Mouse (Mus musculus) hindbrain, embryonic 12.5 days (tissue): Measurements from ENCODE around the gene Ak6. TPM values are rescaled to one million over a fixed set of nuclear protein-coding genes. Genes with fewer than 3 reads are reported as not detected.

ENCODE experiments used
- ATAC-seq: fragments of 200-750 bp; cut with Nextera tagmentation; 2 replicates; pipeline ENCODE4 v1.8.0; 2017; ENCODE audit warnings: moderate TSS enrichment; ENCODE audit not compliant: low FRiP score
- H3K27ac ChIP-seq: fragments of 300-500 bp; sonication (generic); 2 replicates; pipeline ENCODE4 v1.5.1; 2016; ENCODE audit warnings: mild to moderate bottlenecking
- H3K27me3 ChIP-seq: fragments of 300-500 bp; sonication (generic); 2 replicates; pipeline ENCODE4 v1.6.1; 2016; ENCODE audit warnings: mild to moderate bottlenecking
- H3K36me3 ChIP-seq: fragments of 300-500 bp; sonication (generic); 2 replicates; pipeline ENCODE4 v1.6.1; 2016; ENCODE audit warnings: mild to moderate bottlenecking
- H3K4me1 ChIP-seq: fragments of 300-500 bp; sonication (generic); 2 replicates; pipeline ENCODE4 v1.6.1; 2016
- H3K4me2 ChIP-seq: fragments of 300-500 bp; sonication (generic); replicated peaks from 2 replicates; pipeline ENCODE4 v1.6.1; 2016; ENCODE audit warnings: mild to moderate bottlenecking
- H3K4me3 ChIP-seq: fragments of 300-500 bp; sonication (generic); 2 replicates; pipeline ENCODE4 v1.5.1; 2016; ENCODE audit warnings: mild to moderate bottlenecking
- H3K9ac ChIP-seq: fragments of 300-500 bp; sonication (generic); 2 replicates; pipeline ENCODE4 v1.6.1; 2016; ENCODE audit warnings: mild to moderate bottlenecking, moderate library complexity
- H3K9me3 ChIP-seq: fragments of 300-500 bp; sonication (generic); replicated peaks from 2 replicates; pipeline ENCODE4 v1.6.1; 2016; ENCODE audit warnings: mild to moderate bottlenecking
- WGBS: fragments of 180-500 bp; shearing (Covaris S2); methylation state at CpG from one replicate; pipeline ENCODE4 v1.1.7; 2016; 5-methylcytosine and 5-hydroxymethylcytosine counted together
- polyA plus RNA-seq: library from polyadenylated mRNA; unstranded; fragments of >200 nt; fragmentation: Nextera tagmentation; extraction: Ambion mirVana; gene quantifications from 2 replicates; pipeline ENCODE4 v1.2.1, GENCODE M21; 2016

Gene Ak6
- 257 and 279 TPM in 2 replicates for polyA plus RNA-seq

GRCm38 (mm10) chr13:100650550-100651438 lies at the start of gene Ak6, which contains the start of gene Rad17:
Gene Ak6, plus strand, starts transcription at chr13:100650979.
Gene Rad17, minus strand, starts transcription at chr13:100651051.
- peak within 1 kb of the TSS; percentile 98 for H3K27ac ChIP-seq
- peaks cover 11% of the 10 kb centered on the region for H3K36me3 ChIP-seq
- peak within 1 kb of the TSS; percentile 93 for H3K9ac ChIP-seq
- no peaks in the 10 kb centered on the region for H3K27me3 ChIP-seq
- WGBS: under 1% methylated on average over 71 of the region's 73 CpGs
- peak; percentile 97 for ATAC-seq
- H3K4me2 ChIP-seq: peak within 1 kb of the TSS; percentile 92
- peak within 1 kb of the TSS; percentile 92 for H3K4me3 ChIP-seq
- H3K4me1 ChIP-seq: peaks cover 8% of the 10 kb centered on the region
- H3K9me3 ChIP-seq: no peaks in the 10 kb centered on the region

- Histone ChIP-seq H3K9me3 (no peaks in the 10 kb centered on the region), H3K36me3 (no peaks in the 10 kb centered on the region), H3K27me3 (no peaks in the 10 kb centered on the region), H3K9ac (no peak overlapping the region), H3K4me2 (no peak overlapping the region), H3K4me3 (no peak overlapping the region), H3K27ac (no peak overlapping the region), H3K4me1 (no peaks in the 10 kb centered on the region)
- no peak for ATAC-seq
- WGBS: 71% methylated on average over 8 of the region's 8 CpGs
Measured at GRCm38 (mm10) chr13:100601034-100601433, 49.7 kb upstream of the Ak6 start.

GRCm38 (mm10) chr13:100602239-100602902 lies 48.4 kb upstream of the Ak6 start:
- H3K9ac ChIP-seq: no peak overlapping the region
- 59% methylated on average over 5 of the region's 5 CpGs for WGBS
- ATAC-seq: no peak
- no peak overlapping the region for H3K27ac ChIP-seq
- H3K9me3 ChIP-seq: no peaks in the 10 kb centered on the region
- no peaks in the 10 kb centered on the region for H3K4me1 ChIP-seq
- H3K36me3 ChIP-seq: no peaks in the 10 kb centered on the region
- H3K4me2 ChIP-seq: no peak overlapping the region
- H3K27me3 ChIP-seq: no peaks in the 10 kb centered on the region
- H3K4me3 ChIP-seq: no peak overlapping the region

- no peak overlapping the region for H3K27ac ChIP-seq
- no peaks in the 10 kb centered on the region for H3K27me3 ChIP-seq
- H3K9ac ChIP-seq: no peak overlapping the region
- WGBS: 88% methylated on average over 10 of the region's 10 CpGs
- H3K9me3 ChIP-seq: peaks cover 6% of the 10 kb centered on the region
- no peak overlapping the region for H3K4me3 ChIP-seq
- no peak for ATAC-seq
- no peaks in the 10 kb centered on the region for H3K4me1 ChIP-seq
- no peaks in the 10 kb centered on the region for H3K36me3 ChIP-seq
- no peak overlapping the region for H3K4me2 ChIP-seq
Measured at GRCm38 (mm10) chr13:100603031-100603737, 47.6 kb upstream of the Ak6 start.

- H3K4me2 ChIP-seq: no peak overlapping the region
- H3K36me3 ChIP-seq: no peaks in the 10 kb centered on the region
- H3K4me3 ChIP-seq: no peak overlapping the region
- ATAC-seq: no peak
- H3K27me3 ChIP-seq: no peaks in the 10 kb centered on the region
- WGBS: 88% methylated on average over 11 of the region's 11 CpGs
- no peaks in the 10 kb centered on the region for H3K4me1 ChIP-seq
- no peak overlapping the region for H3K9ac ChIP-seq
- no peak overlapping the region for H3K27ac ChIP-seq
- H3K9me3 ChIP-seq: peaks cover 6% of the 10 kb centered on the region
Measured at GRCm38 (mm10) chr13:100603738-100604095, 47.1 kb upstream of the Ak6 start.

GRCm38 (mm10) chr13:100605845-100606244 lies 44.9 kb upstream of the Ak6 start:
- Histone ChIP-seq H3K27ac (no peak overlapping the region), H3K36me3 (no peaks in the 10 kb centered on the region), H3K9ac (no peak overlapping the region), H3K27me3 (no peaks in the 10 kb centered on the region), H3K4me3 (no peak overlapping the region), H3K4me1 (no peaks in the 10 kb centered on the region), H3K9me3 (peaks cover 6% of the 10 kb centered on the region), H3K4me2 (no peak overlapping the region)
- WGBS: 62% methylated on average over 1 of the region's 1 CpGs
- no peak for ATAC-seq

GRCm38 (mm10) chr13:100607756-100608155 lies 43.0 kb upstream of the Ak6 start:
- WGBS: 86% methylated on average over 8 of the region's 8 CpGs
- H3K4me2 ChIP-seq: no peak overlapping the region
- H3K27ac ChIP-seq: no peak overlapping the region
- H3K9me3 ChIP-seq: peaks cover 6% of the 10 kb centered on the region
- H3K36me3 ChIP-seq: 0 out of 2 replicates have a peak, but pooled peaks cover 5% of the 10 kb centered on the region
- no peak for ATAC-seq
- H3K4me3 ChIP-seq: no peak overlapping the region
- no peaks in the 10 kb centered on the region for H3K27me3 ChIP-seq
- no peak overlapping the region for H3K9ac ChIP-seq
- no peaks in the 10 kb centered on the region for H3K4me1 ChIP-seq

GRCm38 (mm10) chr13:100611266-100611665 lies 39.5 kb upstream of the Ak6 start:
- peaks cover 11% of the 10 kb centered on the region for H3K27me3 ChIP-seq
- WGBS: 95% methylated on average over 13 of the region's 13 CpGs
- peaks cover 6% of the 10 kb centered on the region for H3K9me3 ChIP-seq
- H3K4me3 ChIP-seq: no peak overlapping the region
- no peak overlapping the region for H3K9ac ChIP-seq
- H3K4me1 ChIP-seq: 0 out of 2 replicates have a peak, but pooled peaks cover 2% of the 10 kb centered on the region
- no peak overlapping the region for H3K27ac ChIP-seq
- ATAC-seq: no peak
- H3K36me3 ChIP-seq: 0 out of 2 replicates have a peak, but pooled peaks cover 5% of the 10 kb centered on the region
- H3K4me2 ChIP-seq: no peak overlapping the region

GRCm38 (mm10) chr13:100612251-100612650 lies 38.5 kb upstream of the Ak6 start:
- Histone ChIP-seq H3K36me3 (0 out of 2 replicates have a peak, but pooled peaks cover 5% of the 10 kb centered on the region), H3K9ac (no peak overlapping the region), H3K9me3 (peaks cover 6% of the 10 kb centered on the region), H3K4me1 (peaks cover 8% of the 10 kb centered on the region; the same call in 1 of the 2 replicates), H3K27me3 (peaks cover 18% of the 10 kb centered on the region), H3K27ac (no peak overlapping the region), H3K4me2 (no peak overlapping the region), H3K4me3 (no peak overlapping the region)
- no peak for ATAC-seq
- 93% methylated on average over 10 of the region's 10 CpGs for WGBS

GRCm38 (mm10) chr13:100612903-100613302 lies 37.9 kb upstream of the Ak6 start:
- Histone ChIP-seq H3K9ac (no peak overlapping the region), H3K36me3 (peaks cover 8% of the 10 kb centered on the region; the same call in 1 of the 2 replicates), H3K27me3 (peaks cover 25% of the 10 kb centered on the region), H3K4me1 (peaks cover 8% of the 10 kb centered on the region; the same call in 1 of the 2 replicates), H3K27ac (no peak overlapping the region), H3K4me2 (no peak overlapping the region), H3K4me3 (no peak overlapping the region), H3K9me3 (peaks cover 2% of the 10 kb centered on the region)
- ATAC-seq: no peak
- WGBS: 56% methylated on average over 2 of the region's 2 CpGs

- peak; percentile 81 for ATAC-seq
- peaks cover 21% of the 10 kb centered on the region for H3K36me3 ChIP-seq
- 2% methylated on average over 77 of the region's 77 CpGs for WGBS
- H3K9ac ChIP-seq: peak within 1 kb of the TSS; percentile 58
- H3K27me3 ChIP-seq: peaks cover 25% of the 10 kb centered on the region
- H3K4me3 ChIP-seq: peak within 1 kb of the TSS; percentile 54
- H3K4me2 ChIP-seq: peak within 1 kb of the TSS; percentile 82
- no peaks in the 10 kb centered on the region for H3K9me3 ChIP-seq
- H3K27ac ChIP-seq: no peak within 1 kb of the TSS
- H3K4me1 ChIP-seq: peaks cover 8% of the 10 kb centered on the region; the same call in 1 of the 2 replicates
Measured at GRCm38 (mm10) chr13:100616181-100617087, 34.3 kb upstream of the Ak6 start, which contains the start of gene Marveld2. Gene Marveld2, minus strand, starts transcription at chr13:100616971.
